Mouse (Mus musculus) lung, postnatal 0 days (tissue): Measurements from ENCODE around the gene Btbd1. TPM values are rescaled to one million over a fixed set of nuclear protein-coding genes. Genes with fewer than 3 reads are reported as not detected.
A peak's percentile ranks its signal among the peaks of the same experiment; 100 is the strongest.

Source experiments
- ATAC-seq: fragments of 200-750 bp; cut with Nextera tagmentation; 2 replicates; pipeline ENCODE4 v1.8.0; 2017; ENCODE audit warnings: moderate library complexity
- DNase-seq: peaks from one replicate; pipeline ENCODE4 v3.0.0-alpha.2; 2016; ENCODE audit warnings: low spot score
- H3K27ac ChIP-seq: fragments of 300-500 bp; sonication (generic); 2 replicates; pipeline ENCODE4 v1.5.1; 2014; ENCODE audit warnings: antibody characterized with exemption, mild to moderate bottlenecking, low read length, mixed read lengths
- H3K27me3 ChIP-seq: fragments of 300-500 bp; sonication (generic); replicated peaks from 2 replicates; pipeline ENCODE4 v1.6.1; 2014; ENCODE audit warnings: low read length, mixed read lengths; ENCODE audit not compliant: insufficient read depth
- H3K36me3 ChIP-seq: fragments of 300-500 bp; sonication (generic); 2 replicates; pipeline ENCODE4 v1.6.1; 2014; ENCODE audit warnings: low read length, mixed read lengths; ENCODE audit not compliant: insufficient read depth
- H3K4me1 ChIP-seq: fragments of 300-500 bp; sonication (generic); 2 replicates; pipeline ENCODE4 v1.6.1; 2014; ENCODE audit warnings: antibody characterized with exemption, low read depth, low read length, mixed read lengths; ENCODE audit not compliant: insufficient read depth
- H3K4me2 ChIP-seq: fragments of 300-500 bp; sonication (generic); replicated peaks from 2 replicates; pipeline ENCODE4 v1.6.1; 2014; ENCODE audit warnings: low read depth, mild to moderate bottlenecking, low read length, moderate library complexity, mixed read lengths
- H3K4me3 ChIP-seq: fragments of 300-500 bp; sonication (generic); 2 replicates; pipeline ENCODE4 v1.5.1; 2014; ENCODE audit warnings: low read depth, low read length
- H3K9ac ChIP-seq: fragments of 300-500 bp; sonication (generic); replicated peaks from 2 replicates; pipeline ENCODE4 v1.6.1; 2014; ENCODE audit warnings: low read depth, mild to moderate bottlenecking
- H3K9me3 ChIP-seq: fragments of 300-500 bp; sonication (generic); 2 replicates; pipeline ENCODE4 v1.6.1; 2016; ENCODE audit warnings: low read length, mixed read lengths
- CTCF ChIP-seq: IDR thresholded peaks from 2 replicates; pipeline ENCODE4 v1.5.1; 2016; ENCODE audit warnings: antibody characterized with exemption, mild to moderate bottlenecking
- EP300 ChIP-seq: IDR thresholded peaks from 2 replicates; pipeline ENCODE4 v1.6.1; 2016; ENCODE audit warnings: antibody characterized with exemption, mild to moderate bottlenecking, control low read depth
- WGBS: fragments of 180-500 bp; shearing (Covaris S2); extraction: QIAGEN DNeasy Blood & Tissue Kit; methylation state at CpG from one replicate; pipeline ENCODE4 v1.1.7; 2014; 5-methylcytosine and 5-hydroxymethylcytosine counted together
- polyA plus RNA-seq: library from polyadenylated mRNA; unstranded; fragments of >200 nt; fragmentation: Nextera tagmentation; extraction: Ambion mirVana; gene quantifications from 2 replicates; pipeline ENCODE4 v1.2.1, GENCODE M21; 2015

Gene Btbd1
- polyA plus RNA-seq, 1 experiment from 2014 or later: 51.8 TPM

DNA sequence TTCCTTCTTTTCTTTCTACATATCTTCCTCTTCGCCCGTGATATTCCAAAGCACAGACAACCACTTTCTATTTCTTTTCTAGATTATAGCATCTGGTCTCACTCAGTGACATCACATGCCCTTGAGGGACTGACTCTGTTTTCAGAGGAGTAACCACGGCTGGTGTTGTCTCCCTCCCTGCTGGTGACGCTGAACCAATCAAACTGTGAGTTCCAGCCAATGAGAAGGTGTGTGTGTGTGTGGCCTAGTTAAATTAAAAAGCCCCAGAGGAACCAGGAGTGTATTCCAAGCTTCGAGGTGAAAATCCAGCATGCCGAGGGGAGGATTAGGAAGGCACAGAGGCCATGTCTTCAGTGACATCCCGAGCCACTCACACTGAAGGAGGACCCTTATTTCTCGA lies 17.8 kb upstream of the Btbd1 start:
- Histone ChIP-seq H3K36me3 (no peaks in the 10 kb centered on the region), H3K4me2 (no peak overlapping the region), H3K9ac (no peak overlapping the region), H3K27ac (no peak overlapping the region), H3K27me3 (no peaks in the 10 kb centered on the region), H3K4me3 (no peak overlapping the region), H3K9me3 (no peaks in the 10 kb centered on the region), H3K4me1 (no peaks in the 10 kb centered on the region)
- DNase-seq (no peak), ATAC-seq (no peak)
- TF ChIP-seq EP300 (no peak), CTCF (no peak)
- WGBS: 43% methylated on average over 8 of the region's 8 CpGs

- ATAC-seq: no peak
- WGBS: 52% methylated on average over 8 of the region's 8 CpGs
Measured at GRCm38 (mm10) chr7:81846008-81846407, 16.8 kb upstream of the Btbd1 start.

DNA sequence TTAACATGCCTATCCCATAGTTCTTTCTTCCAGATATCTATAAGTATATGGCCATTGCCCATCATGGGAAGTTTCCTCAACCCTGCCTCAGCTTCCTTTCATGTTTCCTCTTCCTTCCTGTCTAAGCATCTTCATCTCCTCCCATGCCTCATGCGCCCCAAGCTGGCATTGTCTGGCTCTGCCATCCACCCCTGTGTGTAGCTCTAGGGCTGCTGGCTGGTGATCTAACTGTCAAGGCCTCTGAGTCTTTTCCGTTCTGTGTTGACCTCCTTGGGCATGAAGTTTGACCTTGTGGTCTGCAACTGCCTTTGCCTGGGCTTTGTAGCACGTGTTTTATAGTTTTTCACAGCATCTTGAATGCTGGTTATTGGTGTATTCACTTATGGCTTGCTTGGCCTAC lies 16.1 kb upstream of the Btbd1 start:
- no peak for DNase-seq
- Histone ChIP-seq H3K4me1 (no peaks in the 10 kb centered on the region), H3K27me3 (no peaks in the 10 kb centered on the region), H3K4me3 (no peak overlapping the region), H3K27ac (no peak overlapping the region), H3K9ac (no peak overlapping the region), H3K36me3 (no peaks in the 10 kb centered on the region), H3K4me2 (no peak overlapping the region), H3K9me3 (no peaks in the 10 kb centered on the region)
- no peak for TF ChIP-seq EP300
- no peak for TF ChIP-seq CTCF
- no peak for ATAC-seq
- WGBS: 78% methylated on average over 3 of the region's 3 CpGs

More at GRCm38 (mm10) chr7:81846008-81846407, 16.8 kb upstream of the Btbd1 start:
- Histone ChIP-seq H3K9ac (no peak overlapping the region), H3K4me1 (no peaks in the 10 kb centered on the region), H3K4me3 (no peak overlapping the region), H3K9me3 (no peaks in the 10 kb centered on the region), H3K36me3 (no peaks in the 10 kb centered on the region), H3K4me2 (no peak overlapping the region), H3K27ac (no peak overlapping the region), H3K27me3 (no peaks in the 10 kb centered on the region)
- TF ChIP-seq CTCF (no peak), EP300 (no peak)
- DNase-seq: no peak

- Histone ChIP-seq H3K36me3 (no peaks in the 10 kb centered on the region), H3K4me1 (no peaks in the 10 kb centered on the region), H3K27ac (no peak overlapping the region), H3K9ac (no peak overlapping the region), H3K27me3 (no peaks in the 10 kb centered on the region), H3K4me3 (no peak overlapping the region), H3K9me3 (no peaks in the 10 kb centered on the region), H3K4me2 (no peak overlapping the region)
- DNase-seq (no peak), ATAC-seq (no peak)
- TF ChIP-seq CTCF: no peak
- no peak for TF ChIP-seq EP300
- 67% methylated on average over 11 of the region's 11 CpGs for WGBS
Measured at GRCm38 (mm10) chr7:81844801-81845200, 15.6 kb upstream of the Btbd1 start.

- Histone ChIP-seq H3K36me3 (no peaks in the 10 kb centered on the region), H3K27me3 (no peaks in the 10 kb centered on the region), H3K4me2 (no peak overlapping the region), H3K27ac (no peak overlapping the region), H3K4me1 (no peaks in the 10 kb centered on the region), H3K9me3 (no peaks in the 10 kb centered on the region), H3K9ac (no peak overlapping the region), H3K4me3 (no peak overlapping the region)
- no peak for TF ChIP-seq EP300
- no peak for TF ChIP-seq CTCF
- no peak for DNase-seq
- no peak for ATAC-seq
- 76% methylated on average over 8 of the region's 8 CpGs for WGBS
Measured at GRCm38 (mm10) chr7:81843903-81844302, 14.7 kb upstream of the Btbd1 start.

DNA sequence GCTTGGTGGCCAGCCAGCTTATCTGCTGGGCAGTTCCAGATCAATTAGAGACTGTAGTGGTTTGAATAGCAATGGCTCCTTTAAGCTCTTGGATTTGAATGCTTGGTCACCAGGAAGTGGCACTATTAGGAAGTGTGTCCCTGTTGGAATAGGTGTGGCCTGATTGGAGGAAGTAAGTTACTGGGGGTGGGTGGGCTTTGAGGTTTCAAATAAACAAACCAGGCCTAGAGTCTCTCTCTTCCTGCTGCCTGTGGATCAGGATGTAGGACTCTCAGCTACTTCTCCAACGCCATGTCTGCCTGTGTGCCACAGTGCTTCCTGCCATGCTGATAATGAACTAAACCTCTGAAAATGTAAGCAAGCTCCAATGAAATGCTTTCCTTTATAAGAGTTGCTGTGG lies 13.8 kb upstream of the Btbd1 start:
- H3K9me3 ChIP-seq: no peaks in the 10 kb centered on the region
- H3K4me2 ChIP-seq: no peak overlapping the region
- H3K9ac ChIP-seq: no peak overlapping the region
- no peaks in the 10 kb centered on the region for H3K4me1 ChIP-seq
- no peaks in the 10 kb centered on the region for H3K36me3 ChIP-seq
- no peak overlapping the region for H3K27ac ChIP-seq
- ATAC-seq (0 out of 2 replicates have a peak, but pooled peaks have one; percentile 21), DNase-seq (peak; percentile 28)
- WGBS: 26% methylated on average over 1 of the region's 1 CpGs
- no peak overlapping the region for H3K4me3 ChIP-seq
- TF ChIP-seq EP300: no peak
- TF ChIP-seq CTCF: no peak
- H3K27me3 ChIP-seq: no peaks in the 10 kb centered on the region

- H3K4me1 ChIP-seq: no peaks in the 10 kb centered on the region
- H3K27ac ChIP-seq: no peak overlapping the region
- no peak overlapping the region for H3K9ac ChIP-seq
- no peak for DNase-seq
- no peaks in the 10 kb centered on the region for H3K27me3 ChIP-seq
- ATAC-seq: no peak
- no peak overlapping the region for H3K4me2 ChIP-seq
- TF ChIP-seq CTCF: no peak
- no peak for TF ChIP-seq EP300
- no peak overlapping the region for H3K4me3 ChIP-seq
- 69% methylated on average over 7 of the region's 7 CpGs for WGBS
- H3K36me3 ChIP-seq: no peaks in the 10 kb centered on the region
- H3K9me3 ChIP-seq: no peaks in the 10 kb centered on the region
Measured at GRCm38 (mm10) chr7:81842141-81842540, 12.9 kb upstream of the Btbd1 start.
